Mouse (Mus musculus): ENCODE measurements around the gene Tmem259.

- no peak for TF ChIP-seq CTCF (conservative IDR thresholded peaks at IDR 0.05; ENCODE audit: low read length)
- no peak for TF ChIP-seq POU5F1 (IDR thresholded peaks at IDR 0.05; ENCODE audit: borderline replicate concordance, low read length)
- no peak for TF ChIP-seq NANOG (IDR thresholded peaks at IDR 0.05; ENCODE audit: borderline replicate concordance, low read length)
These were observed 36.1 kb upstream of the Tmem259 start for GRCm38 (mm10) chr10:80020191-80020590.
